Mouse (Mus musculus): ENCODE measurements around the gene Mycn.

Gene Mycn

GRCm38 (mm10) chr12:12941661-12942363 is at the start of gene Mycn:
Gene Mycn, minus strand, starts transcription at chr12:12941914.
- peak; percentile 94 for DNase-seq (ENCODE audit: low spot score)

GRCm38 (mm10) chr12:12987376-12987775 is 45.7 kb upstream of the Mycn start:
- no peak for DNase-seq (ENCODE audit: low spot score)

GRCm38 (mm10) chr12:12986612-12987206 is 45.0 kb upstream of the Mycn start:
- no peak for DNase-seq (ENCODE audit: low spot score)

GRCm38 (mm10) chr12:12983032-12983431 is 41.3 kb upstream of the Mycn start:
- DNase-seq (ENCODE audit: low spot score): no peak

- no peak for DNase-seq (ENCODE audit: low spot score)
Measured at GRCm38 (mm10) chr12:12975397-12975796, 33.7 kb upstream of the Mycn start.

GRCm38 (mm10) chr12:12972756-12973435 is 31.2 kb upstream of the Mycn start:
- peak; percentile 7 for DNase-seq (ENCODE audit: low spot score)

GRCm38 (mm10) chr12:12967946-12968345 is 26.2 kb upstream of the Mycn start:
- no peak for DNase-seq (ENCODE audit: low spot score)

- no peak for DNase-seq (ENCODE audit: low spot score)
Measured at GRCm38 (mm10) chr12:12964856-12965255, 23.1 kb upstream of the Mycn start.

GRCm38 (mm10) chr12:12947606-12948005 is 5.9 kb upstream of the Mycn start:
- no peak for DNase-seq (ENCODE audit: low spot score)

GRCm38 (mm10) chr12:12943288-12943687 is 1.6 kb upstream of the Mycn start:
- DNase-seq (ENCODE audit: low spot score): no peak

- peak; percentile 90 for DNase-seq (ENCODE audit: low spot score)
Measured at GRCm38 (mm10) chr12:12942364-12943050, 793 bp upstream of the Mycn start.

GRCm38 (mm10) chr12:12941129-12941504 is 597 bp downstream of the Mycn start:
- no peak for DNase-seq (ENCODE audit: low spot score)

- peak; percentile 78 for DNase-seq (ENCODE audit: low spot score)
Measured at GRCm38 (mm10) chr12:12940466-12941128, 1.1 kb downstream of the Mycn start.

GRCm38 (mm10) chr12:12939581-12940465 is 1.9 kb downstream of the Mycn start:
- DNase-seq (ENCODE audit: low spot score): peak; percentile 52

- peak; percentile 92 for DNase-seq (ENCODE audit: low spot score)
Measured at GRCm38 (mm10) chr12:12938850-12939249, 2.9 kb downstream of the Mycn start.

- peak; percentile 64 for DNase-seq (ENCODE audit: low spot score)
Measured at GRCm38 (mm10) chr12:12938361-12938760, 3.4 kb downstream of the Mycn start.

- DNase-seq (ENCODE audit: low spot score): no peak
Measured at GRCm38 (mm10) chr12:12937746-12938145, 4.0 kb downstream of the Mycn start.

GRCm38 (mm10) chr12:12937088-12937487 is 4.6 kb downstream of the Mycn start:
- DNase-seq (ENCODE audit: low spot score): no peak

- DNase-seq (ENCODE audit: low spot score): no peak
Measured at GRCm38 (mm10) chr12:12932238-12932637, 9.5 kb downstream of the Mycn start.

GRCm38 (mm10) chr12:12928239-12928638 is 13.5 kb downstream of the Mycn start:
- no peak for DNase-seq (ENCODE audit: low spot score)

- no peak for DNase-seq (ENCODE audit: low spot score)
Measured at GRCm38 (mm10) chr12:12926975-12927527, 14.7 kb downstream of the Mycn start.

Measured in embryo, embryonic 10 days (tissue).